In the genomic region with DNA sequence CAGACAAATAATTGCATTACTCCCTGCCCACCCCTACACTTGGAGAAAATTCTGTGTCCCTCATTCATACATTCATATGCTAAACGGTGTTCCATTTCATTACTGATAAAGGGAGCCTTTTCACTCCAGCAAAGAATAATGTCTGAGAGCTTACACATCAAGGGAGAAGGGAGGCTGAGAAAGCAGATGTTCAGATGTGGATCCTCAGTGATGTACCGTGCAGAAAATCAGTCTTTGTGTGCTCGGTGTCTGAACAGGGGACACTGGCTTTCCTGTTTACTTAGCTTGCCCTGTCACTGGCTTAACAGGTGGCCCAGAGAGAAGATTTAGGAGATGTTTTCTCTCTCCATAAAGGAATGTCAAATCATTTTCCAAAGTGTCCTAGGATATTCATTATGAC, we compare ENCODE assay signal across 19 mouse cellular contexts.
A peak's percentile ranks its signal among the peaks of the same experiment; 100 is the strongest.
DNase-seq lines count a peak whose midpoint lies in the region; ATAC-seq lines count a peak whose summit lies in the region.
"Had no signal": no experiment of that assay in that cellular context is flagged by ENCODE, and none has a peak within 500 bp of the region (broad histone marks: within the 10 kb centered on the region; RNA-seq: fewer than 3 reads in every experiment).

No protein-coding gene starts in this region.

- no peaks in the 10 kb centered on the region for H3K36me3 ChIP-seq in hindbrain, embryonic 11.5 days (ENCODE audit: control insufficient read depth, insufficient read depth, low read length)
- no peaks in the 10 kb centered on the region for H3K36me3 ChIP-seq in hindbrain, embryonic 16.5 days (ENCODE audit: control insufficient read depth, insufficient read depth, low read length)
- H3K36me3 ChIP-seq in midbrain, embryonic 11.5 days (ENCODE audit: control insufficient read depth, insufficient read depth, low read length): no peaks in the 10 kb centered on the region
- no peaks in the 10 kb centered on the region for H3K36me3 ChIP-seq in midbrain, embryonic 16.5 days (ENCODE audit: control insufficient read depth, insufficient read depth, low read length)
- H3K36me3 ChIP-seq in neural tube, embryonic 12.5 days: no peaks in the 10 kb centered on the region
- H3K36me3 ChIP-seq: embryonic facial prominence, embryonic 12.5 days; heart, embryonic 13.5 days had no signal

- no peak overlapping the region for H3K9ac ChIP-seq in hindbrain, embryonic 11.5 days (ENCODE audit: low read depth, low read length)
- no peak overlapping the region for H3K9ac ChIP-seq in hindbrain, embryonic 16.5 days (ENCODE audit: low read depth, low read length)
- no peak overlapping the region for H3K9ac ChIP-seq in midbrain, embryonic 11.5 days (ENCODE audit: low read length)
- no peak overlapping the region for H3K9ac ChIP-seq in midbrain, embryonic 16.5 days (ENCODE audit: low read depth, low read length)
- H3K9ac ChIP-seq in neural tube, embryonic 12.5 days: no peak overlapping the region
- H3K9ac ChIP-seq: embryonic facial prominence, embryonic 12.5 days; forebrain, embryonic 13.5 days; heart, embryonic 13.5 days had no signal

- no peaks in the 10 kb centered on the region for H3K4me1 ChIP-seq in hindbrain, embryonic 11.5 days (replicated peaks; ENCODE audit: control insufficient read depth, insufficient read depth, low read length)
- no peaks in the 10 kb centered on the region for H3K4me1 ChIP-seq in hindbrain, embryonic 16.5 days (ENCODE audit: control insufficient read depth, insufficient read depth, low read depth, low read length)
- H3K4me1 ChIP-seq in midbrain, embryonic 11.5 days (ENCODE audit: control insufficient read depth, insufficient read depth, low read length): peaks cover 7% of the 10 kb centered on the region
- no peaks in the 10 kb centered on the region for H3K4me1 ChIP-seq in midbrain, embryonic 16.5 days (ENCODE audit: control insufficient read depth, insufficient read depth, low read length)
- H3K4me1 ChIP-seq in neural tube, embryonic 12.5 days: peaks cover 6% of the 10 kb centered on the region; the same call in 1 of the 2 replicates
- H3K4me1 ChIP-seq: embryonic facial prominence, embryonic 12.5 days; heart, embryonic 13.5 days had no signal

- no peak overlapping the region for H3K4me2 ChIP-seq in hindbrain, embryonic 11.5 days (replicated peaks; ENCODE audit: low read depth, low read length)
- no peak overlapping the region for H3K4me2 ChIP-seq in hindbrain, embryonic 16.5 days (ENCODE audit: low read length)
- no peak overlapping the region for H3K4me2 ChIP-seq in midbrain, embryonic 11.5 days
- no peak overlapping the region for H3K4me2 ChIP-seq in midbrain, embryonic 16.5 days (ENCODE audit: low read length)
- H3K4me2 ChIP-seq in neural tube, embryonic 12.5 days (replicated peaks): no peak overlapping the region
- H3K4me2 ChIP-seq: embryonic facial prominence, embryonic 12.5 days; forebrain, embryonic 13.5 days; heart, embryonic 13.5 days had no signal

- H3K4me3 ChIP-seq in hindbrain, embryonic 11.5 days (ENCODE audit: low read depth, low read length): no peak overlapping the region
- H3K4me3 ChIP-seq in hindbrain, embryonic 16.5 days (ENCODE audit: low read length): no peak overlapping the region
- H3K4me3 ChIP-seq in midbrain, embryonic 11.5 days (ENCODE audit: low read depth, low read length): no peak overlapping the region
- no peak overlapping the region for H3K4me3 ChIP-seq in midbrain, embryonic 16.5 days (ENCODE audit: low read depth, low read length)
- no peak overlapping the region for H3K4me3 ChIP-seq in neural tube, embryonic 12.5 days
- H3K4me3 ChIP-seq: embryonic facial prominence, embryonic 12.5 days; forebrain, embryonic 13.5 days; heart, embryonic 13.5 days had no signal

- H3K27me3 ChIP-seq in hindbrain, embryonic 11.5 days (ENCODE audit: control insufficient read depth, insufficient read depth, low read length): no peaks in the 10 kb centered on the region
- H3K27me3 ChIP-seq in hindbrain, embryonic 16.5 days (replicated peaks; ENCODE audit: control insufficient read depth, insufficient read depth, low read length): no peaks in the 10 kb centered on the region
- no peaks in the 10 kb centered on the region for H3K27me3 ChIP-seq in midbrain, embryonic 11.5 days (ENCODE audit: control insufficient read depth, insufficient read depth, low read length)
- no peaks in the 10 kb centered on the region for H3K27me3 ChIP-seq in midbrain, embryonic 16.5 days (ENCODE audit: control insufficient read depth, insufficient read depth, low read depth, low read length)
- no peaks in the 10 kb centered on the region for H3K27me3 ChIP-seq in neural tube, embryonic 12.5 days (replicated peaks)
- H3K27me3 ChIP-seq: embryonic facial prominence, embryonic 12.5 days; forebrain, embryonic 13.5 days; heart, embryonic 13.5 days had no signal

- no peak overlapping the region for H3K27ac ChIP-seq in hindbrain, embryonic 11.5 days (ENCODE audit: low read depth, low read length)
- no peak overlapping the region for H3K27ac ChIP-seq in hindbrain, embryonic 16.5 days (ENCODE audit: low read depth, low read length)
- H3K27ac ChIP-seq in midbrain, embryonic 11.5 days (ENCODE audit: low read depth, low read length): no peak overlapping the region
- H3K27ac ChIP-seq in midbrain, embryonic 16.5 days (ENCODE audit: low read length): no peak overlapping the region
- no peak overlapping the region for H3K27ac ChIP-seq in neural tube, embryonic 12.5 days
- H3K27ac ChIP-seq: embryonic facial prominence, embryonic 12.5 days; forebrain, embryonic 13.5 days; heart, embryonic 13.5 days; hindbrain, postnatal 0 days had no signal

- 19% methylated on average over 3 of the region's 3 CpGs for WGBS in hindbrain, embryonic 11.5 days
- WGBS in hindbrain, embryonic 16.5 days: 17% methylated on average over 3 of the region's 3 CpGs
- 10% methylated on average over 3 of the region's 3 CpGs for WGBS in midbrain, embryonic 11.5 days
- WGBS in midbrain, embryonic 16.5 days: 4% methylated on average over 3 of the region's 3 CpGs
- 4% methylated on average over 3 of the region's 3 CpGs for WGBS in neural tube, embryonic 12.5 days

- peak; percentile 47; the same call in 1 of the 2 replicates for ATAC-seq in hindbrain, embryonic 11.5 days (ENCODE audit: low FRiP score)
- ATAC-seq in hindbrain, embryonic 16.5 days: no peak
- ATAC-seq in midbrain, embryonic 11.5 days (ENCODE audit: low FRiP score): peak; percentile 55
- ATAC-seq in midbrain, embryonic 16.5 days: no peak
- ATAC-seq in neural tube, embryonic 12.5 days (ENCODE audit: low FRiP score, low read depth): peak; percentile 63; the same call in 1 of the 2 replicates
- ATAC-seq: forebrain, embryonic 13.5 days; hindbrain, postnatal 0 days had no signal

- peak; percentile 37 for DNase-seq in embryo, embryonic 10.5 days (ENCODE audit: low spot score)
- no peak for DNase-seq in embryo, embryonic 9.5 days (ENCODE audit: extremely low spot score)
- DNase-seq in hindbrain, embryonic 11.5 days (ENCODE audit: low spot score): no peak
- DNase-seq in midbrain, embryonic 11.5 days (ENCODE audit: low spot score, missing footprints): no peak
- no peak for DNase-seq in neural tube, embryonic 10.5 days (ENCODE audit: extremely low spot score, low spot score)
- DNase-seq: adrenal gland, postnatal 10 days; cerebellum, adult 11-12 months; cerebellum, adult 9-10 months; cerebellum, postnatal 25 days; gastrocnemius, postnatal 36 days; heart, adult 11 months; heart, postnatal 36 days had no signal

- H3K9me3 ChIP-seq in hindbrain, embryonic 11.5 days (ENCODE audit: control insufficient read depth, low read length): no peaks in the 10 kb centered on the region
- no peaks in the 10 kb centered on the region for H3K9me3 ChIP-seq in hindbrain, embryonic 16.5 days (ENCODE audit: control insufficient read depth, low read length)
- H3K9me3 ChIP-seq in midbrain, embryonic 11.5 days (ENCODE audit: control insufficient read depth, low read length): no peaks in the 10 kb centered on the region
- no peaks in the 10 kb centered on the region for H3K9me3 ChIP-seq in midbrain, embryonic 16.5 days (replicated peaks; ENCODE audit: control insufficient read depth, low read length, poor library complexity, severe bottlenecking)
- H3K9me3 ChIP-seq in neural tube, embryonic 12.5 days: no peaks in the 10 kb centered on the region
- H3K9me3 ChIP-seq: embryonic facial prominence, embryonic 12.5 days; forebrain, embryonic 13.5 days; heart, embryonic 13.5 days had no signal

Comparison
In these comparisons a context has a peak if more than half of its experiments do, and no peak if none do; other contexts are left out.
1. ATAC-seq: peak in hindbrain, embryonic 11.5 days (single experiment), midbrain, embryonic 11.5 days (single experiment) and neural tube, embryonic 12.5 days (single experiment); none in hindbrain, embryonic 16.5 days (single experiment) and midbrain, embryonic 16.5 days (single experiment).